Mouse (Mus musculus): ENCODE measurements around the gene Syne4. TPM values are rescaled to one million over a fixed set of nuclear protein-coding genes. Genes with fewer than 3 reads are reported as not detected.

Gene Syne4
- total and polyA plus RNA-seq, 2 experiments from 2014 or later: 13.6 to 14.1 TPM

GRCm38 (mm10) chr7:30313666-30314320, 814 bp upstream of the Syne4 start:
- ATAC-seq (ENCODE audit: low FRiP score) (no peak), DNase-seq (ENCODE audit: low spot score) (no peak)
- 50% methylated on average over 25 of the region's 27 CpGs for WGBS
- H3K27me3 ChIP-seq (ENCODE audit: insufficient read depth, low read length): no peaks in the 10 kb centered on the region
- 0 out of 2 replicates have a peak, but pooled peaks cover 7% of the 10 kb centered on the region for H3K36me3 ChIP-seq (ENCODE audit: insufficient read depth, low read length)
- no peaks in the 10 kb centered on the region for H3K9me3 ChIP-seq (ENCODE audit: low read length)
- no peak overlapping the region for H3K4me2 ChIP-seq (ENCODE audit: low read depth, low read length, poor library complexity, severe bottlenecking)
- TF ChIP-seq CTCF (IDR thresholded peaks at IDR 0.05): no peak
- H3K27ac ChIP-seq (ENCODE audit: low read depth, low read length): no peak overlapping the region
- H3K4me1 ChIP-seq (ENCODE audit: insufficient read depth, low read length): 0 out of 2 replicates have a peak, but pooled peaks cover 4% of the 10 kb centered on the region
- no peak overlapping the region for H3K9ac ChIP-seq (replicated peaks; ENCODE audit: low read length, poor library complexity, severe bottlenecking)
- no peak overlapping the region for H3K4me3 ChIP-seq (ENCODE audit: low read depth, low read length)

DNA sequence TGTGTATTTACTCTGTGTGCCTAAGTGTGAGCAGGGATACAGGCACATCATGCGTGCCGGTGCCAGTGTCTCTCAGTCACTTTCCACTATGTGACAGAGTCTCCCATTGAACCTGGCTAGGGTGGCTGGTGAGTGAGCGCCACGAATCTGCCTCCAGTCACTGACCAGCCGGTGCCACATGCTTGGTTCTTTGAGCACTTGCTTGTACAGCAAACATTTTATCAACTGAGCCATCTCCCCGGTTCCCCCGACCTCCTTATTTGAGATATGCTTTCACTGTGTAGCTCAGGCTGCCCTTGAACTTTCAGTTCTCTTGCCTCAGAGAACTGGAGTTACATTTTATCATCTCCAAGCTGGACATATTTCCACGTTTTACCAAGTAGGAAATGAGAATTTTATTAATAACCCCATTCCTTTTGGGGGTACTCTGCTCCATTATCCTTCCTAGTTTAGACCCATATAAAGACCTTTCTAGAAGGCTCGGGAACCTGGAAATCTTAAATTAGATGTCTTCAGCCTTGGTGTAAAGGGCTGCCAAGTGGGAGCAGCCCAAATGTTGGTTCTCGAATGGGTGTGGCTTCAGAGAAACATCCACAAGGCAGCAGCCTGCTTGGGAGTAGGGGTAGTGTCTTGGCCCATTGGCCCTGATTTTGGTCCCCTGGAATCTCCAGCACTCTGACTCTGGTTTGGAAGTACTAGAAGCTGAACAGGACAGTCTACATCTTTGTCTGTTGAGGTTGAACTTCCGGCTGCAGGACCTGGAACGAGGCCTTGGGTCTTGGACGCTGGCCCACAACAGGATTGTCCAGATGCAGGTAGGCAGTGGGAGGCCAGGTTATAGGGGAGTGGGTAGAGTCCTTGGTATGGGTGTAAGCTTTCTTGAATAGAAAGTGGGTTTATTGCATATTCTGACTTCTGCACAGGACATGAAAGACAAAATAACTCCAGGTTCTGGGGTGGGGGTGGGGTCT, 1.2 kb downstream of the Syne4 start:
- Histone ChIP-seq H3K27ac (ENCODE audit: low read depth, low read length) (no peak overlapping the region), H3K27me3 (ENCODE audit: insufficient read depth, low read length) (no peaks in the 10 kb centered on the region), H3K4me2 (ENCODE audit: low read depth, low read length, poor library complexity, severe bottlenecking) (no peak overlapping the region), H3K4me1 (ENCODE audit: insufficient read depth, low read length) (no peaks in the 10 kb centered on the region), H3K9me3 (ENCODE audit: low read length) (no peaks in the 10 kb centered on the region), H3K36me3 (ENCODE audit: insufficient read depth, low read length) (0 out of 2 replicates have a peak, but pooled peaks cover under 1% of the 10 kb centered on the region), H3K9ac (replicated peaks; ENCODE audit: low read length, poor library complexity, severe bottlenecking) (no peak overlapping the region), H3K4me3 (ENCODE audit: low read depth, low read length) (no peak overlapping the region)
- no peak for DNase-seq (ENCODE audit: low spot score)
- no peak for ATAC-seq (ENCODE audit: low FRiP score)
- TF ChIP-seq CTCF (IDR thresholded peaks at IDR 0.05): no peak
- WGBS: 81% methylated on average over 13 of the region's 13 CpGs

DNA sequence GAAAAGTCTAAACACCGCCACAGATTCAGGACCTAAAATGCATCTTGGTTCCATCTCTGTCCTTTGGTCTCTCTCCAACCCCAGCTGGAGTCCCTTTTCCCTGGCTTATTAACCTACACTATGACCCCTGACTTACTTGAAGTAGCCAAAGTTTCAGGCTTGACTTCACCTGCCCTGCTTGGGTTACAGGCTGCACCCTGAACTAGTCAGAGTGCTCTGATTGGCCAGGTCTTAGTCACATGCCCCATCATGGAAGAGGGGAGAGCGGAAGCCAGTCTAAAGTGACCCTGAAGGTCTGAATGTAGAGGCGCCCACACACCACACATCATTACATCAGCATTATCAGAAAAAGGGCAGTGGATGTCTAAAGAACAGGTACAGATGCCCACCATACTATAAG, 3.5 kb downstream of the Syne4 start:
- Histone ChIP-seq H3K27me3 (ENCODE audit: insufficient read depth, low read length) (no peaks in the 10 kb centered on the region), H3K9ac (replicated peaks; ENCODE audit: low read length, poor library complexity, severe bottlenecking) (no peak overlapping the region), H3K27ac (ENCODE audit: low read depth, low read length) (no peak overlapping the region), H3K9me3 (ENCODE audit: low read length) (no peaks in the 10 kb centered on the region), H3K4me1 (ENCODE audit: insufficient read depth, low read length) (no peaks in the 10 kb centered on the region), H3K4me3 (ENCODE audit: low read depth, low read length) (no peak overlapping the region), H3K4me2 (ENCODE audit: low read depth, low read length, poor library complexity, severe bottlenecking) (no peak overlapping the region), H3K36me3 (ENCODE audit: insufficient read depth, low read length) (no peaks in the 10 kb centered on the region)
- TF ChIP-seq CTCF (IDR thresholded peaks at IDR 0.05): no peak
- ATAC-seq (ENCODE audit: low FRiP score) (no peak), DNase-seq (ENCODE audit: low spot score) (no peak)
- WGBS: 91% methylated on average over 3 of the region's 3 CpGs

GRCm38 (mm10) chr7:30320946-30321345, 6.3 kb downstream of the Syne4 start:
- no peaks in the 10 kb centered on the region for H3K9me3 ChIP-seq (ENCODE audit: low read length)
- no peaks in the 10 kb centered on the region for H3K4me1 ChIP-seq (ENCODE audit: insufficient read depth, low read length)
- DNase-seq (ENCODE audit: low spot score): no peak
- 80% methylated on average over 2 of the region's 2 CpGs for WGBS
- peak overlapping the region; percentile 68; the same call in 1 of the 2 replicates for H3K4me3 ChIP-seq (ENCODE audit: low read depth, low read length)
- H3K27me3 ChIP-seq (ENCODE audit: insufficient read depth, low read length): no peaks in the 10 kb centered on the region
- no peaks in the 10 kb centered on the region for H3K36me3 ChIP-seq (ENCODE audit: insufficient read depth, low read length)
- peak overlapping the region; percentile 72 for H3K4me2 ChIP-seq (ENCODE audit: low read depth, low read length, poor library complexity, severe bottlenecking)
- H3K9ac ChIP-seq (replicated peaks; ENCODE audit: low read length, poor library complexity, severe bottlenecking): no peak overlapping the region
- H3K27ac ChIP-seq (ENCODE audit: low read depth, low read length): no peak overlapping the region
- ATAC-seq (ENCODE audit: low FRiP score): no peak
- TF ChIP-seq CTCF (IDR thresholded peaks at IDR 0.05): no peak

DNA sequence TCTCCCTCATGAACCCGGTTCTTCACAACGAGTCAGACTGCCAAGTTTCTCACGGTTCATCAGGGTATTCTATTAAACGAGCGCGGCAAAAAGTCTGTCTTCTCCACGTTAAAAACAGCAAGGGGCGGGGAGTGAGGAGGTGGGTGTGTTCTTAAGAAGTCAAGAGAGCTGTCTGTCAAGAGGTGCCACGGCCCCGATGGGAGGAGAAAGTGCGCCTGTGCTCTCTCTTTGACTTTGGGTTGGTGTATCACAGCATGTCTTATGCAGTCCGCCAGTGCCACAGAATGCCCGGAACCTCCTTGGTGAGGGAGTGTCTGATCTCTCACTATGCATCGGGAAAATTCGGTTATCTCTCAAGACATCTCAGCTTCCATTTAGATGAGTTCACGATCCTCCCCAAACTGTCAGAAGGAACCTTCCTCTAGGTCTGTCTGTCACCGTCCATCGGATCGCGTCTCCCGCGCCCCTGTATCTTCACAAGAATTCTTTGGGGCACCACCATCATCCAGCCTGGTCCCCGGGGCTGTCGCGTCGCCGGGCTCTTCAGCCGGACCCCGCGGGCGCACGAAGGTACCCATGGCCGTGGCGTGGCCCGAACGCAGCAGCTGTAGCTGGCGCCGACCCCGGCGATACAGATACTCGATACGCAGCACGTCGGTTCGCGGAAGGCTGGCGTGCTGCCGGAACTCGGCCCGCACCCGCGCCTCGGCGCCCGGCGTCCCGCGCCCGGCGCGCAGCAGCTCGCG, 7.1 kb downstream of the Syne4 start, which contains the start of gene E130208F15Rik:
Gene E130208F15Rik, plus strand, starts transcription at position 202 of the 746 bp plus-strand sequence.
- H3K4me1 ChIP-seq (ENCODE audit: insufficient read depth, low read length): no peaks in the 10 kb centered on the region
- H3K9ac ChIP-seq (replicated peaks; ENCODE audit: low read length, poor library complexity, severe bottlenecking): peak within 1 kb of the TSS; percentile 66
- no peaks in the 10 kb centered on the region for H3K9me3 ChIP-seq (ENCODE audit: low read length)
- H3K4me3 ChIP-seq (ENCODE audit: low read depth, low read length): peak within 1 kb of the TSS; percentile 68
- peak within 1 kb of the TSS; percentile 71 for H3K27ac ChIP-seq (ENCODE audit: low read depth, low read length)
- DNase-seq (ENCODE audit: low spot score): peak; percentile 73
- WGBS: under 1% methylated on average over 60 of the region's 63 CpGs
- no peak for TF ChIP-seq CTCF (IDR thresholded peaks at IDR 0.05)
- H3K36me3 ChIP-seq (ENCODE audit: insufficient read depth, low read length): no peaks in the 10 kb centered on the region
- H3K4me2 ChIP-seq (ENCODE audit: low read depth, low read length, poor library complexity, severe bottlenecking): peak within 1 kb of the TSS; percentile 72
- H3K27me3 ChIP-seq (ENCODE audit: insufficient read depth, low read length): no peaks in the 10 kb centered on the region
- ATAC-seq (ENCODE audit: low FRiP score): peak; percentile 55
